Comparison of ENCODE assay signal across 10 mouse cellular contexts in genomic region chrX:53161583-53161982, GRCm38 (mm10).
DNase-seq lines count a peak whose midpoint lies in the region; ATAC-seq lines count a peak whose summit lies in the region.
"Had no signal": no experiment of that assay in that cellular context is flagged by ENCODE, and none has a peak within 500 bp of the region (broad histone marks: within the 10 kb centered on the region; RNA-seq: fewer than 3 reads in every experiment).

No protein-coding gene starts in this region.

- H3K4me1 ChIP-seq in heart, embryonic 13.5 days, result peaks cover 36% of the 10 kb centered on the region
- peaks cover 7% of the 10 kb centered on the region; the same call in 1 of the 2 replicates for H3K4me1 ChIP-seq in embryonic facial prominence, embryonic 14.5 days (ENCODE audit: control insufficient read depth, insufficient read depth, low read length)
- H3K4me1 ChIP-seq in limb, embryonic 12.5 days (replicated peaks), result peaks cover 13% of the 10 kb centered on the region
- no peaks in the 10 kb centered on the region for H3K4me1 ChIP-seq in hindbrain, embryonic 14.5 days (replicated peaks; ENCODE audit: control insufficient read depth, insufficient read depth, low read length)
- H3K4me1 ChIP-seq: hindbrain, embryonic 12.5 days had no signal

- no peak overlapping the region for H3K4me2 ChIP-seq in heart, embryonic 13.5 days
- no peak overlapping the region for H3K4me2 ChIP-seq in embryonic facial prominence, embryonic 14.5 days (ENCODE audit: low read depth, low read length)
- H3K4me2 ChIP-seq in limb, embryonic 12.5 days, result no peak overlapping the region
- H3K4me2 ChIP-seq in hindbrain, embryonic 14.5 days (replicated peaks), result no peak overlapping the region
- H3K4me2 ChIP-seq: hindbrain, embryonic 12.5 days had no signal

- peak overlapping the region; percentile 80 for H3K27ac ChIP-seq in heart, embryonic 13.5 days (replicated peaks)
- H3K27ac ChIP-seq in embryonic facial prominence, embryonic 14.5 days (replicated peaks; ENCODE audit: low read depth, low read length), result peak overlapping the region; percentile 45; the same call in 1 of the 2 replicates
- peak overlapping the region; percentile 69 for H3K27ac ChIP-seq in limb, embryonic 12.5 days
- no peak overlapping the region for H3K27ac ChIP-seq in hindbrain, embryonic 14.5 days
- H3K27ac ChIP-seq: hindbrain, embryonic 12.5 days had no signal

- ATAC-seq in heart, embryonic 13.5 days (ENCODE audit: extremely low read depth, insufficient number of reproducible peaks, low FRiP score, low TSS enrichment), result no peak
- no peak for ATAC-seq in embryonic facial prominence, embryonic 14.5 days (ENCODE audit: low read depth)
- ATAC-seq in limb, embryonic 12.5 days (ENCODE audit: insufficient number of reproducible peaks, insufficient read depth, low FRiP score, low TSS enrichment, low read depth), result no peak
- ATAC-seq in hindbrain, embryonic 14.5 days (ENCODE audit: low FRiP score), result no peak
- no peak for ATAC-seq in cerebellum, adult (ENCODE audit: insufficient number of reproducible peaks, low FRiP score, low TSS enrichment)
- ATAC-seq: CD4-positive, CD25-positive, alpha-beta regulatory T cell, adult 4 months had no signal

- no peak for DNase-seq in heart, adult 9 months (ENCODE audit: low spot score in 2 of 2)
- peak; percentile 54 for DNase-seq in embryonic facial prominence, embryonic 14.5 days (ENCODE audit: low spot score)
- DNase-seq in mesoderm, embryonic 11.5 days (ENCODE audit: low read depth, low spot score), result peak; percentile 23
- no peak for DNase-seq in left cerebral cortex, adult 9 months (ENCODE audit: low spot score in 2 of 2)
- no peak for DNase-seq in hindbrain, embryonic 14.5 days (ENCODE audit: low spot score)

- no peaks in the 10 kb centered on the region for H3K27me3 ChIP-seq in heart, embryonic 13.5 days (replicated peaks)
- no peaks in the 10 kb centered on the region; the same call in 1 of the 2 replicates for H3K27me3 ChIP-seq in embryonic facial prominence, embryonic 14.5 days (replicated peaks; ENCODE audit: control insufficient read depth, insufficient read depth, low read length)
- H3K27me3 ChIP-seq in limb, embryonic 12.5 days, result no peaks in the 10 kb centered on the region; the same call in 1 of the 2 replicates
- H3K27me3 ChIP-seq in hindbrain, embryonic 14.5 days (ENCODE audit: control insufficient read depth, insufficient read depth, low read length), result no peaks in the 10 kb centered on the region

- H3K9me3 ChIP-seq in heart, embryonic 13.5 days, result no peaks in the 10 kb centered on the region
- no peaks in the 10 kb centered on the region for H3K9me3 ChIP-seq in embryonic facial prominence, embryonic 14.5 days (ENCODE audit: control insufficient read depth, low read length)
- H3K9me3 ChIP-seq in limb, embryonic 12.5 days, result no peaks in the 10 kb centered on the region
- no peaks in the 10 kb centered on the region for H3K9me3 ChIP-seq in hindbrain, embryonic 14.5 days (ENCODE audit: control insufficient read depth, low read length)
- H3K9me3 ChIP-seq: hindbrain, embryonic 12.5 days had no signal

- 28% methylated on average over 4 of the region's 4 CpGs for WGBS in heart, embryonic 13.5 days
- WGBS in embryonic facial prominence, embryonic 14.5 days, result 45% methylated on average over 4 of the region's 4 CpGs
- 35% methylated on average over 4 of the region's 4 CpGs for WGBS in limb, embryonic 12.5 days
- 59% methylated on average over 4 of the region's 4 CpGs for WGBS in hindbrain, embryonic 14.5 days

- H3K36me3 ChIP-seq in heart, embryonic 13.5 days, result no peaks in the 10 kb centered on the region
- no peaks in the 10 kb centered on the region for H3K36me3 ChIP-seq in embryonic facial prominence, embryonic 14.5 days (ENCODE audit: control insufficient read depth, insufficient read depth, low read length)
- H3K36me3 ChIP-seq in limb, embryonic 12.5 days, result no peaks in the 10 kb centered on the region
- no peaks in the 10 kb centered on the region for H3K36me3 ChIP-seq in hindbrain, embryonic 14.5 days (replicated peaks; ENCODE audit: control insufficient read depth, insufficient read depth)
- H3K36me3 ChIP-seq: hindbrain, embryonic 12.5 days had no signal

- H3K4me3 ChIP-seq in heart, embryonic 13.5 days, result no peak overlapping the region
- H3K4me3 ChIP-seq in embryonic facial prominence, embryonic 14.5 days (ENCODE audit: low read depth, low read length), result no peak overlapping the region
- H3K4me3 ChIP-seq in limb, embryonic 12.5 days (replicated peaks), result no peak overlapping the region
- H3K4me3 ChIP-seq in hindbrain, embryonic 14.5 days (replicated peaks; ENCODE audit: low read length), result no peak overlapping the region
- H3K4me3 ChIP-seq: hindbrain, embryonic 12.5 days had no signal

- no peak overlapping the region for H3K9ac ChIP-seq in heart, embryonic 13.5 days
- no peak overlapping the region for H3K9ac ChIP-seq in embryonic facial prominence, embryonic 14.5 days (ENCODE audit: low read depth, low read length)
- H3K9ac ChIP-seq in limb, embryonic 12.5 days (replicated peaks), result no peak overlapping the region
- H3K9ac ChIP-seq in hindbrain, embryonic 14.5 days, result no peak overlapping the region
- H3K9ac ChIP-seq: hindbrain, embryonic 12.5 days had no signal

Comparison
In these comparisons a context has a peak if more than half of its experiments do, and no peak if none do; other contexts are left out.
1. DNase-seq: peak in embryonic facial prominence, embryonic 14.5 days (single experiment) and mesoderm, embryonic 11.5 days (single experiment); none in heart, adult 9 months (0 of 2), left cerebral cortex, adult 9 months (0 of 2) and hindbrain, embryonic 14.5 days (single experiment).